Mouse (Mus musculus): ENCODE results near the gene Cenpp.

Gene Cenpp

GRCm38 (mm10) chr13:49460276-49460675 lies 192.3 kb downstream of the Cenpp start:
- DNase-seq = no peak

- peak; percentile 92 to 93 for DNase-seq
These were observed 203.3 kb downstream of the Cenpp start for GRCm38 (mm10) chr13:49449318-49449749.

- no peak for DNase-seq
These were observed 208.1 kb downstream of the Cenpp start for GRCm38 (mm10) chr13:49444451-49444850.

- no peak for DNase-seq
These were observed 216.4 kb downstream of the Cenpp start for GRCm38 (mm10) chr13:49436170-49436569.

- no peak for DNase-seq
These were observed 216.8 kb downstream of the Cenpp start for GRCm38 (mm10) chr13:49435745-49436144.

GRCm38 (mm10) chr13:49433268-49434029 lies 219.1 kb downstream of the Cenpp start:
- DNase-seq = no peak

- DNase-seq = no peak
These were observed 222.1 kb downstream of the Cenpp start for GRCm38 (mm10) chr13:49430529-49430928.

- no peak for DNase-seq
These were observed 224.4 kb downstream of the Cenpp start for GRCm38 (mm10) chr13:49428042-49428675.

- DNase-seq = no peak
These were observed 225.8 kb downstream of the Cenpp start for GRCm38 (mm10) chr13:49426736-49427135.

- no peak for DNase-seq
These were observed 230.6 kb downstream of the Cenpp start for GRCm38 (mm10) chr13:49421959-49422358.

- no peak for DNase-seq
These were observed 231.0 kb downstream of the Cenpp start for GRCm38 (mm10) chr13:49421606-49421917.

GRCm38 (mm10) chr13:49420754-49421605 lies 231.6 kb downstream of the Cenpp start, which contains the start of gene Ippk:
TSS of gene Ippk (plus strand) at chr13:49421249.
- DNase-seq = peak; percentile 99

Data from cerebellum, postnatal 10 days (tissue).